In genomic region chr8:127038928-127039327, GRCm38 (mm10) we compare ENCODE assay signal across 14 mouse cellular contexts. TPM values are rescaled to one million over a fixed set of nuclear protein-coding genes. Genes with fewer than 3 reads are reported as not detected.
A peak's percentile ranks its signal among the peaks of the same experiment; 100 is the strongest.
DNase-seq lines count a peak whose midpoint lies in the region; ATAC-seq and TF ChIP-seq lines count a peak whose summit lies in the region.
"Had no signal": no experiment of that assay in that cellular context is flagged by ENCODE, and none has a peak within 500 bp of the region (broad histone marks: within the 10 kb centered on the region; RNA-seq: fewer than 3 reads in every experiment).

No protein-coding gene starts in this region.

- no peaks in the 10 kb centered on the region for H3K9me3 ChIP-seq in lung, postnatal 0 days (ENCODE audit: low read length)
- no peaks in the 10 kb centered on the region; the same call in 1 of the 2 replicates for H3K9me3 ChIP-seq in intestine, postnatal 0 days (ENCODE audit: control insufficient read depth)

- no peaks in the 10 kb centered on the region for H3K36me3 ChIP-seq in lung, postnatal 0 days (ENCODE audit: insufficient read depth, low read length)
- H3K36me3 ChIP-seq in intestine, postnatal 0 days (ENCODE audit: control insufficient read depth, insufficient read depth), result no peaks in the 10 kb centered on the region

- TF ChIP-seq CTCF in lung, postnatal 0 days (IDR thresholded peaks at IDR 0.05), result no peak
- TF ChIP-seq CTCF in intestine, postnatal 0 days (IDR thresholded peaks at IDR 0.05; ENCODE audit: low read depth), result no peak

- H3K4me1 ChIP-seq in lung, postnatal 0 days (ENCODE audit: insufficient read depth, low read depth, low read length), result no peaks in the 10 kb centered on the region
- H3K4me1 ChIP-seq in intestine, postnatal 0 days (replicated peaks; ENCODE audit: control insufficient read depth, insufficient read depth, low read length), result no peaks in the 10 kb centered on the region
- H3K4me1 ChIP-seq: megakaryocyte, embryonic 14.5 days had no signal

- DNase-seq in cerebellum, adult 11-12 months, result peak; percentile 15
- peak; percentile 19 for DNase-seq in lung, postnatal 0 days (ENCODE audit: low spot score)
- DNase-seq in lung, postnatal 14 days, result no peak
- peak; percentile 60 to 68 for DNase-seq in layer of hippocampus, adult 8-10 months (ENCODE audit: low spot score in 2 of 2)
- peak; percentile 5 to 6 for DNase-seq in right cerebral cortex, postnatal 36 days (ENCODE audit: low spot score in 2 of 2)
- no peak for DNase-seq in adrenal gland, postnatal 25 days
- DNase-seq: heart, adult 2 months; kidney, postnatal 36 days; liver; retina, postnatal 1 day; thymus, adult 18-20 months had no signal

- 56% methylated on average over 4 of the region's 4 CpGs for WGBS in lung, postnatal 0 days
- WGBS in intestine, postnatal 0 days, result 72% methylated on average over 4 of the region's 4 CpGs

- no peak for TF ChIP-seq EP300 in lung, postnatal 0 days (IDR thresholded peaks at IDR 0.05)

- no peak overlapping the region for H3K4me3 ChIP-seq in lung, postnatal 0 days (ENCODE audit: low read depth, low read length)
- H3K4me3 ChIP-seq in intestine, postnatal 0 days (ENCODE audit: low read depth, low read length), result no peak overlapping the region
- H3K4me3 ChIP-seq: heart, adult 2 months; megakaryocyte, embryonic 14.5 days had no signal

- H3K27me3 ChIP-seq in lung, postnatal 0 days (replicated peaks; ENCODE audit: insufficient read depth, low read length), result no peaks in the 10 kb centered on the region
- H3K27me3 ChIP-seq in intestine, postnatal 0 days (replicated peaks; ENCODE audit: control insufficient read depth, insufficient read depth, low read length), result 0 out of 2 replicates have a peak, but pooled peaks cover 3% of the 10 kb centered on the region

- ATAC-seq in cerebellum, adult (ENCODE audit: insufficient number of reproducible peaks, low FRiP score, low TSS enrichment), result no peak
- ATAC-seq in lung, postnatal 0 days, result no peak; the same call in 1 of the 2 replicates
- no peak for ATAC-seq in intestine, postnatal 0 days

- no peak overlapping the region for H3K9ac ChIP-seq in lung, postnatal 0 days (replicated peaks; ENCODE audit: low read depth)
- no peak overlapping the region for H3K9ac ChIP-seq in intestine, postnatal 0 days (ENCODE audit: low read depth, low read length)

- H3K27ac ChIP-seq in lung, postnatal 0 days (ENCODE audit: low read length), result no peak overlapping the region
- no peak overlapping the region for H3K27ac ChIP-seq in intestine, postnatal 0 days (ENCODE audit: low read depth, low read length)
- H3K27ac ChIP-seq: heart, adult 2 months had no signal

- no peak overlapping the region for H3K4me2 ChIP-seq in lung, postnatal 0 days (replicated peaks; ENCODE audit: low read depth, low read length)
- no peak overlapping the region for H3K4me2 ChIP-seq in intestine, postnatal 0 days (replicated peaks; ENCODE audit: low read depth)

RNA-seq across cellular contexts. Expression of gene Pard3, which starts 24.8 kb away (rescaled TPM):
- 13.2 and 16.2 TPM in 2 replicates for polyA plus RNA-seq in lung, postnatal 0 days (2015; fragmentation: Nextera tagmentation; extraction: Ambion mirVana)
- total RNA-seq in layer of hippocampus, adult 8-10 months (2022), result 10 to 100 TPM; 22.7 to 28.9 (median 25.4) TPM
- 48.5 and 66.0 TPM in 2 replicates for total RNA-seq in adrenal gland, postnatal 25 days (2021)
- polyA plus RNA-seq in intestine, postnatal 0 days (2015; fragmentation: Nextera tagmentation; extraction: Ambion mirVana), result 12.5 and 14.2 TPM in 2 replicates

Comparison
In these comparisons a context has a peak if more than half of its experiments do, and no peak if none do; other contexts are left out.
1. DNase-seq: peak in cerebellum, adult 11-12 months (single experiment), lung, postnatal 0 days (single experiment), layer of hippocampus, adult 8-10 months (2 of 2) and right cerebral cortex, postnatal 36 days (2 of 2); none in lung, postnatal 14 days (single experiment) and adrenal gland, postnatal 25 days (single experiment).